ENCODE assay signal across 17 mouse cellular contexts in genomic region chr12:4479171-4479881, GRCm38 (mm10).
"Had no signal": no experiment of that assay in that cellular context is flagged by ENCODE, and none has a peak within 500 bp of the region (broad histone marks: within the 10 kb centered on the region; RNA-seq: fewer than 3 reads in every experiment).

No protein-coding gene starts in this region.

- H3K27me3 ChIP-seq: neural tube, embryonic 13.5 days; neural tube, embryonic 15.5 days; stomach, embryonic 15.5 days had no signal

- DNase-seq: retina, postnatal 1 day; right cerebral cortex, adult 18-20 months; right cerebral cortex, postnatal 14 days; right cerebral cortex, postnatal 25 days; right cerebral cortex, postnatal 4 days; spleen, adult 18-20 months; thymus, adult 18-20 months; thymus, adult 2 months; thymus, postnatal 14 days; thymus, postnatal 25 days; thymus, postnatal 36 days; thymus, postnatal 4 days had no signal

- H3K9ac ChIP-seq: neural tube, embryonic 12.5 days; neural tube, embryonic 13.5 days; neural tube, embryonic 15.5 days; stomach, embryonic 15.5 days had no signal

- H3K27ac ChIP-seq: neural tube, embryonic 12.5 days; neural tube, embryonic 13.5 days; neural tube, embryonic 15.5 days; stomach, embryonic 15.5 days; stomach, postnatal 0 days had no signal

- H3K4me3 ChIP-seq: neural tube, embryonic 12.5 days; neural tube, embryonic 13.5 days; neural tube, embryonic 15.5 days; stomach, embryonic 15.5 days had no signal

- H3K36me3 ChIP-seq: neural tube, embryonic 12.5 days; neural tube, embryonic 13.5 days; neural tube, embryonic 15.5 days; stomach, embryonic 15.5 days had no signal

- H3K9me3 ChIP-seq: neural tube, embryonic 12.5 days; neural tube, embryonic 13.5 days; neural tube, embryonic 15.5 days; stomach, embryonic 15.5 days had no signal
